Mouse (Mus musculus) CD4-positive, CD25-positive, alpha-beta regulatory T cell, adult 2 months (primary cell): ENCODE measurements around the gene Ppat.
"Not testable (repeated sequence)": the region's sequence is repeated elsewhere in the genome, so short reads cannot be mapped to it uniquely, and the experiment has no call there.

Source experiments
- DNase-seq: peaks from one replicate; pipeline ENCODE4 v3.0.0-alpha.2; 2012; ENCODE audit warnings: low read depth, low spot score

Gene Ppat

DNA sequence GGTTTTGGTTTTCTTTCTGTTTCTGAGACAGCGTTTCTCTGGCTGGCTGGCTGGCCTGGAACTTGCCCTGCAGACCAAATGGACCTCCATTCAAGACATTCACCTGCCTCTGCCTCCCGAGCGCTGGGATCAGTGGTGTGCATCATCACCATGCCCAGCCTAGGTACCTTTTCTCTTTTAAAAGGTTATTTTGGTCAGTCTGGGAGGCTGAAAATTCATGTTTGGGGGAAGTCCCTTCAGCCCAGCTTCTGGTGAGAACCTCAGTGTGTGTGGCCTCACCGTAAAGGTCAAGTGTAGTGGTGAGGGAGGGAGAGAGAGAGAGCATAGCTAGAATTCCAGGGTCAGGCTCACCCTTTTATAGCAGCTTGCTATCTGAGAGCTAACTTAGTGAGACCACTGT lies 3.6 kb downstream of the Ppat start:
- DNase-seq: no peak

DNA sequence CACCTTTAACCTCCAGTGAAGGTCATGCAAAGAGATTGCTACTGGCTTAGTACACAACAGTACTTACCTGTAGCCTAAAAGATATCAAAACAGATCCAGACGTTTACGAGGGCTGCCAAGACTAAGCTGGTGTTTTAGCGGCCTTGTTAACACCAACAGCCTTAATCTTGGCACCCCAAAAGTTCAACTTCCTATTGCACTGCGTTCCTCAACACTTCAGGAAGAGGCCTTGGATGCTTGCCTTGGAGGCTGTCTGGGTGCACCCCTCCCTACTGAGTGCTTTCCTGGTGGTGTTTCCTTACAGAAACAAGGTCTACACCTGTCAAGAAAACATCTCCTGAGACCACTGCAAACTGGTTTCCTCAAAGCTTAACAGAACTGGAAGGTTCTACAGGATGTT lies 4.2 kb downstream of the Ppat start:
- no peak for DNase-seq

DNA sequence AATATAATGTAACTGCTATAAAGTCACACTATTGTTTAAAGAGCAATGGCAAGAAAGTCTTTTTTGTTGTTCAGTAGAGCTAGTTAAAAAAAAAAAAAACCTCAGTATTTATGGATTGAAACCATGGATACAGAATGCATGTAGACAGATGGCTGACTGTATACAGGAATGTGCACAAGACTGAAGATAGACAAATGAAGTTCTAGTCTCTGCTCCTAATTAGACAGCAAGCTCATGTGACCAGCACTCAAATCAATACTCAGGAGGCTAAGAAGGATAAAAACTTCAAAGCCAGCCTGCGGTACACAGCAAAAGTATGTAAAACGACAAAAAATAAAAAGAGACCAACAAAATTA lies 5.7 kb downstream of the Ppat start:
- DNase-seq: no peak

DNA sequence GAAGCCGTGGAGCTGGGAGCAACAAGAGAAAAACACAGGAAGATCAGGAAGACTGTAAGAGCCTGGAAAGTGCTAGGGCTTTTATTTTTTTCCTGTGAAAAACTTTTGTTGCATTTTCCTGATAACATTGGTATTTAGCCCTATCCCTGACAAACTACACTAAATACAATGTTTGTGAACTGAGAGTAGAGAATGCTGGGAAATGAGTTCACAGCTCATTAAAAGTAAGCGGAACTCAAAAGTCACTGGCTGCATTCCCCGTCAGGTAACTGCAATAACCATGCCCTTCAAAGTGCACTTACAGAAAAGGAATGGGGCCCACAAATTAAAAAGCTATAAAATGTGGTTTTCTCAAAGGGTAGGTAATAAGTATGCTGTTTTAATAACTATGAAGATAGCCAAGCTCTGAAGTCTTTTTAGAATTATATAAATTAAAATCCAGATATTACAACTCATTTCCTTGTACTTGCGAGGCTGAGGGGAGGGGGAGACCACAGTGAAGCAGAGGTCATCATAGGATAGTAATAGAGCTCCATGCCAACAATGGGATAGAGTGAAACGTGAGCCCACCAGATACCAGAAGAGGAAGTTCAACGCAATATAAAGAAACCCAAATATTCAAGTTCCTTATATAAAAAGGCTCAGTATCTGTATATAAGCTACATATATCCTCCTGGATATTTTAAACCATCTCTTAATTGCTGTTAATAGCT lies 6.3 kb downstream of the Ppat start:
- DNase-seq: no peak

DNA sequence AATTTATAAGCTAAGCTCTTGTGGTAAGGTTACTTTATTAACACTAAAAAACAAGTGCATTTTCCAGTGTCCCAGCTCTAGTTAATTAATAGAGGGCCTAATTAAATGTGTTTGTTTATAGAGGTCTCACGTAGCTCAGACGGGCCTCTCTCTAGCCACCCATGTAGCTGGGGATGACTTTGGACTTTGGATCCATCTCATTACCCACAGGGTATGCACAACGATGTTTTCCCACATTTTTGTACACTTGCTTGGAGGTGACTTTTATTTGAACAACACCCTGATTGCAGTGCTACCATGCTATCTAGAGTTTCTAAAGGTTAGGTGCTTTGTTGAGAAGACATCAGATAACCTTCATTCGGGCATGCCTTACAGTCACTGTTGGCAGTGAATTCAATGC lies 8.9 kb downstream of the Ppat start:
- no peak for DNase-seq

DNA sequence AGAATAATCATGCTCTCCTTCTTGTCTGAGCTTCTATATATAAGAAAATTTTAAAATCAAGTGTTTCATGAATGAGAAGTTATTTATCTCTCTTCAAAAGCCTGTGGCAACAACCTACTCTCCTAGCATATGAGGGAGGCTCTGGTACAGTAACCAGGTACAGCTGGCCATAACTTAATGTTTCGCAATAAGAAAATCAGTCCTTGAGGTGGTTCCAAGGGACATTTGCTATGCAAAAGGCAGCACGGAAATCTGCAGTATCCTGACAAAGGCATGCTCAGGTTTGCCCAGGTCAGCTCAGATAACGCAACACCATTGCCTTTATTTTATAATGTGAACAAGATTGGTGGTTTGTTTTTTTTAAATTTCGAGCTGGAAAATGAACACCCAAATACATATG lies 9.4 kb downstream of the Ppat start:
- DNase-seq: no peak

DNA sequence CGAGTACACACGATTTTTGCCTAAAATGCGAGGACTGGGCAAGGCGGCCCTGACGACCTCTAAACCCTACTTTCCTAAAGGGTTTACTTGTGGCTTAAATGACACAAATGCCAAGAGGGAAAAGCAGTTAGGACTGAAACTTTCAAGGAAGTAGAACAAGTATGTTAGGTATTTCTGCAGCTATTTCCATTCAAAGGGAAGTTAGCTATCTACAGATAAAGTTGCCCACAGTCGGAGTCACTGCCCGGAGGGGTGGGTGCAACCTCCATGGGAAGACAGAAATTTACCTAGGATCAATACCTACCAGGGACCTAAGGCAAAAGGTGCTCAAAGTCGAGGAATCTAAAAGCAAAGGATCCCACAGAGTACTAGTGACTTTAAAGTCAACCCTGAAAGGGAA lies 11.7 kb downstream of the Ppat start:
- DNase-seq: no peak

DNA sequence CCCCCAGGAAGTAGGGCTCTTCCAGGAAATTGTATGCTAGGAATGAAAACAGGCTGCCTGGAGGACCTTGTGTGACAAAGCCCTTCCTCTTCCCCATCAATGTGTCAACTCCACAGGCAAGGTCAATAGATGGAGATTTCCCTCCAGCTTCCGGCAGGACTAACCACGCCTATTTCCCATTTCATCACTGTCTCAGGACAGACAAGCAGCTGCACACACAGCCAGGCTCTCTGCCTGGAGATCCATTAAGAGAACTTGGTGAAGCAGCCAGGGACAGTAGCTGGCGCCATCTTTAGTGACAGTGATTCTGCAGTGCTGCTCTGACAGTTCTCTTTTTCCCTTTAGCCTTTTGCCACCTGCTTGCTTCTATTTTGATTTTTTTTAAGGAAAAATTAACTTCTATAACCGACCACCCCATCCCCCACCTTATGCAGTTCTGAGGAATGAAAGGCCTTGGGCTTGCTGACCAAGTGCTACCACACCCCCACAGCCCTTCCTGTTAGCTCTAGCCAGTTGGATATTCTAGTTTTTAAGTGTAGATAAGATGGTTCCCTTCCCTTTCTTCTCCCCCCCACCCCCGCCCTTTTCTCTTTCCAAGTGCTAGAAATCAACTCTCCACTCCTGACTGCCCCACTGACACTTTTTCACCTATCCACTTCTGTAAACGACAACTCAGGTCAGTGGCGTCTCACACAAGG lies 22.0 kb downstream of the Ppat start:
- DNase-seq: no peak

DNA sequence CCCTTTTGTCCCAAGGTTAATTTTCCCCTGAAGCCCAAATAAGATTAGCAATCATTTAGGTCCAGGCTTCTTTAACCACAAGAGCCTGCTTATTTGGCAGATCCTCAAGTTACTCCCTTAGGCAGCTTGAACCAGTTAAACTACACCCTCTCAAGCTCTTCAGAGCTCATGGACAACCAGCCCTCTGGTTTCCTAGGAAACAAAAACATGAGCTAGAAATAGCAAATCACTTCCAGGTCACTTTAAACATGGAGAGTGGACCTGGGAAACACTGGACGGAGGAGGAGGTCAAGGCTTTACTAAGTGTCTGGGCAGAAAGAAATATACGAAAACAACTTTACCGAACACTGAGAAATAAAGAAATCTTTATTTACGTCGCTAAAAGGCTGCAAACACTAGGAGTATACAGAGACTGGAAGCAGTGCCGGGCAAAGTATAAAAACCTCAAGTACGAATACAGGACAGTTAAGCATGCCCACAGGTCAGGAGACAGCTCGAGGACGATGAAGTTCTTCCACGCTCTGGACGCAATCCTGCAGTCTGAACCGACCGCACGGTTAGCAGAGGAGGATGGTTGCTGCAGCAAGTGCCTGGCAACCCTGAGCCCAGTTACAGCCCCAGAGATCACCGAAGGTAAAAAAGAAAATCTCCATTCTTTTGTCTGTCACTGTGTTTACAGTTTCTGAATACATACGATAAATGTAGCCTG lies 23.1 kb downstream of the Ppat start:
- DNase-seq: no peak

DNA sequence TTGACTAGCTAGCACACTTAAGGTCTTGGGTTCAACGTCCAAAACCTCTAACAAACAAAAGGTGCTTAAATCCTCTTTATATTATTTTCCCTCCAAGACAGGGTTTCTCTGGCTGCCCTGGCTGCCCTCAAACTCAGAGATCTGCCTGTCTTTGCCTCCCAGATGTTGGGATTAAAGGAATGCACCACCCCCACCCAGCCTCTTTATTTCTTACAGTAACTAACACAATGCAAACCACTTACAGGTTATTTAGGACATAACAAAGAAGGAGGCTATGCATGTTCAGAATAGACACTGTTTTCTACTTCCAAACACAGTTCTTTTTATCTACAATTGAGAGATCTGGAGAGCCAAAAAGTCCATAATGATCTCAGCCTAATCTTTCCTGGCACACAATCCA lies 27.1 kb downstream of the Ppat start:
- no peak for DNase-seq

DNA sequence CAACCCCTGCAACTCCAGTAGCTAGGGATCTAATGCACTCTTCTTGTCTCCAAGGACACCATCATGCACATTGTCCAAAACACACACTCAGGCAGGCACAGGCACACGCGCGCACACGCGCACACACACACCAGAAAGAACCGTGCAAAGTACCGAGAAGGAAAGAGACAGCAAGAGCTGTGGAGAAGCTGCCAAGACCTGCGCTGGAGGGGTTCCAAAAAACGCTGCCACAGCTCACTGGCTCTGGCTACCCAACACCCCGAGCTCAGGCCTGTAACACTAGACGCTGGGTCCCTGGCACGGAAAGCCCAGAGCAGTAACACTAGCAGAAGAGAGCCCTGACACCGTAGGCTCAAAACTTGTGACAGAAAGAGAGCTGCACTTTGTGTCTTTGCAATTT lies 27.9 kb downstream of the Ppat start:
- no peak for DNase-seq

DNA sequence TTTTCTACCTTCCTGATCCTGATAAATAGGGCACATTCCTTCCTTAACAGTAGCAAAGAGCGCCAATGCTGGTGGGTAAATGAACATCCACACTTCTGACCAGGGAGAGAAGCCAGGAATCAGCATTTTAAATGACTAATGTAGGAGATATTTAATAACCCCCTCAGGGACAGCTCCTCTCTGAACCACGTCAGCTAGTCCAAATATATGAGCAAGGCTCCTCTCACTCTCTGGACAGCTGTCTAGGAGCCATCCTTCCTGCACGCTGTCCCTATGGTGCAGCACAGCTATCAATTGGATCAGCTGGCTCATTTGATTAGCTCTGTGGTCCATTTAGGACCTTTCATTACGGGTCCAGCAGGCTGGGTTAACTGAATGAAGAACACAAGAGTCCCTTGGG lies 28.5 kb downstream of the Ppat start:
- no peak for DNase-seq

DNA sequence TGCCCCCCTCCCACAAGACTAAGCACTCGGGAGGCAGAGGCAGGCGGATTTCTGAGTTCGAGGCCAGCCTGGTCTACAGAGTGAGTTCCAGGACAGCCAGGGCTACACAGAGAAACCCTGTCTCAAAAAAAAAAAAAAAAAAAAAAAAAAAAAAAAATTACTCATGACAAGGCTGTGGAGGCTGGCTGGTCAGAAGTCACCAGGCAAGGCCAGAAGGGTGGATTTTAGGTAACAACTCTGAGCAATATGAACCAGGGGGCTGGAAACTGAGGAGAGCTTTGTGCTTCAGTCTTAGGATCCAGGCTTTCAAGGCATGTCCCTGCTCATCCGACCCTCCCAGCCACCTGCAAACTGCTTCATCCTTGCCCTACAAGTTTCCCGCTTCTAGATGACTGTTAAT lies 38.9 kb downstream of the Ppat start:
- DNase-seq: not testable (repeated sequence)

DNA sequence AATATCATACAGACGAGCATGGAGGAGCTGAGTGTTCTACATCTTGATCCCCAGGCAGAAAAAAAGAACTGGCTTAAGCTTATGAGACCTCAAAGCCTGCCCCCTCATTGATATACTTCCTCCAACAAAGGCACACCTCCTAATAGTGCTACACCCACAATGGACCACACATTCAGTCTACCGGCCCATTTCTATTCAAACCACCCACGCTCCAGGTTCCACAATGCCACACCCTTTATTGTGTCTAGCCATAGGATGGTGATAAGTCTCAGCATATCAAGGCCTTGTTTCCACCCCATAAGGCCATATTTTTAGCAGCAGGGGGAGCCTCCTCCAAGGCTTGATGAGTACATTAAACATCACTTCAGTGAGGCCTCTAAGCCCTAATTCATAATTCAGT lies 40.6 kb downstream of the Ppat start:
- DNase-seq: no peak

DNA sequence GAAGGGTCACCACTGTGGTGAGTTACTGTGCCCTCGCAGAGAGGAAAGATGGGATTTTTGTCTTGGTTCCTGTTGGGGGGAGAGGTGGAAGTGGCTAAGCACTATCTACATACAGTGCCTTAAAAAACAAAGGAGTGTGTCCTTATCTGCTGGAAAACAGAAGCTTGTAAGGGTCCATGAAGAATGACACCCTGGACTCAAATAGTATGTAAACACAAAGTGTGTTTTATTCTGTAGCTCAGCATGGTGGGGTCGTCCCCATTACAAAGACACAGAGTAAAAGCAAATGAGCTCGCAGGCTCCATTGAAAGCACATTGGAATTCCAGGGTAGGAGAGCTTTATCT lies 45.3 kb downstream of the Ppat start:
- no peak for DNase-seq

DNA sequence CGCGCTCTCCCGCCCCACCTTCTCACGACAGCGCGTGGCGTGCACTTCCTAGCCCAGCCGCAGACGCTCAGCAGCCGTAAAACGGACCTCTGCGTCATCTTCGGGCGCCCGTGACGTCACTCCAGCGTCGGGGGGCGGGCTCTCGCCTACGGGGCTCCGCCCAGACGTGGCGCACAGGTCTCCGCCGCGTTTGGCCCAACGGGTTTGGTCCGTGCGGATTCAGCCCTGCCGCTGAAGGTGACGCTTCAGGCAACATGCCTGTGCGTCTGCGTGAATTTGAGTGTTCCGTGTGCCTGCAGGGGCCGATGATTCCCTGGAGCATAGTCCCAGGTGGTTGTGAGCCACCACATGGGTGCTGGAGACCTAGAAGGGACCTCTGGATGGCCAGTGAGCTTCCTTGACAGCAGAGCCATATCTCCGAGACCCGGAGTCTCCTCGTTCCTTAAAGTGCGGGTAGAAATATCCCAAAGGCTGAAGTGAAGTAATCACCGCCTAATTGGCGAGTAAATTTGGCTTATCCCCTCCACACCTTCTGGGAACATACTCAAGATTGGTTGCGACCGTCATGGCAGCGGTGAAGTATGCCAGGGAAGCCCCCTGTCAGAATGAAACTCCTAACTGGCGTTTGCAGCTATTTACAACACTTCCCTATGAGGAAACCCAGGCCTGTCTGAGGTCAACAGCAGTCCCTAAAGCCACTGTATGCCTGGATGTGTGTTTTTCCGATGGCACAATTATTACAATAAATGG lies 45.8 kb downstream of the Ppat start, which contains the start of gene Aasdh:
Gene Aasdh, minus strand, starts transcription at position 110 of the 750 bp plus-strand sequence.
- DNase-seq: peak; percentile 98

DNA sequence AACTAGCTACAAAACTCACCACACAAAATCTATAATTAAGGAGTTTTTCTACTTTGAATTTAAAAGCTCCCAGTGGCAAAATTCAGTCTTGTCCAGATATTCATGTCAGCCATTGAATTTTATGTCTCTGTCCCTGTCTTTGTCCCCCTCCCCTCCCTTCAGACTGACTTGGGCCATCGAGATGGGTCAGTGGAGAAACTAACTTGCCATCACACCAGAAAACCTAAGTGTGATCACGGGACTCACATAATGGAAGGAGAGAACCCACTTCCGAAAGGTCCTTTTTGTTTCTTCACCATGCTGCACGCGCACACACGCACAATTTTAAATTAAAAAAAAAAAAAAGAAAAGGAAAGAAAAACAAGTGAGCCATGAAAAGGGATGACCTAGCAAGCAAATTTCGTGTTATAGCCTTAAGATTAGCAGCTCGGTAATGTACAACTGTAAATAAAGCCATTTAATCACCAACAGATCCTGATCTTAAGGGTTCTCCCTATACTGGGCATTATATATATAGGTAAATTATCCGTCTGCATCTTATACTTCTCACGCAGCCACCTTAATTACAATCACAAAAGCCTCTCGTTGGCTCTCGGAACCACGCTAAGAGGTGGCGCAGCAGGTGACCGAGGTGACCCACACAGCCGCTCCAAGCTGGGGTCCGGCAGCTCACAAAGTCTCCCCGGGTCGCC lies 46.5 kb downstream of the Ppat start:
- DNase-seq: peak; percentile 33

DNA sequence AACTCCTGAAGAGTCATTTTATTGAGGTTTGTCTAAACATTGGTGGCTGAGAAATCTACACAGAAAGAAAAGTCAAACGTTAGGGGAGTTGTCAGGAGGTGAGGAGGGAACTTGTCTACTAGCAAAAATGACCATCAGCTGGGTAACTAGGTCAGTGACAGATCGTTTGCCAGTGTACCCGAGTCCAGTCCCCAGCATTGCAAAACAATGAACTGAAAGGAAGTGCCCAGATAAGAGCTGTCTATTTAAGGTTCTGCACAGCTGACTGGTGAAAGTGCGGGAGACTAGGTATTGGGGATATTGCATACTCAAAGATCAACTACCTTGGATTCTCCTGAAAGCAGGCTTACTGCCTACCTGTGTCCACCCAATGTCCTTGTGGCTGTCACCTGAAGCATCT lies 49.2 kb downstream of the Ppat start:
- no peak for DNase-seq

DNA sequence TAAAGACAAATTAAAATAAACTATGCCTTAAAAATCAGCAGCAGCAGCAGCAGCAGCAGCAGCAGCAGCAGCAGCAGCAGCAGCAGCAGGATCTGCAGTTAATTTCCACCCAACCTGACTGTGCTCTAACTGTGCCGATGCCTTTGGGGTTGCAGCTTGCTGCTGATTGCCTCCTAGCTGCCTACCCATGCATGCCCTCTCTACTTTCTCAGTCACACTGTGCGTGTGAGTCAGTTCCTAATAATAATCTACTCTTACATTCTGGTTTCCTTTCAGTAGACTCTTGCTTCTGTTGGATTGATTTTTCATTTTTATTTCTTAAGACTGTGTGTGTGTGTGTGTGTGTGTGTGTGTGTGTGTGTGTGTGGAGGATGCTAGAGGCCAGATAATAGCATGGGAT lies 58.3 kb downstream of the Ppat start:
- DNase-seq: no peak

DNA sequence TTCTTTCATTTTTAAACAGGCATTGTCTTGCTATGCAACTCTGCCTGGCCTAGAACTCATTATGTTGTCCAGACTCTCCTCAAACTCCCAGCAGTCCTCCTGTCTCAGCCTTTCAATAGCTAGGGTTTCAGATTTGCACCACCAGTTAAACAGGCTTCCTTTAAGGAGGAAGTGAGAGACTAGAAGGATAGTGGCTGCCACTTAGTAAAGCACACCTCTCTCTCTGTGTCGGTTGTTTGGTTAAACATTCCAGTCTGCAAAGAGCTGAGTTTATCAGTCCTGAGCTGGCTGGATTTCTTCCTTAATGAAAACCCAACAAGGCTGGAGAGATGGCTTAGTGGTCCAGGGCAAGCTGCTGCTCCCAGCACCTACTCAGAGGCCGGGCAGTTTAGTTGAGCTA lies 58.8 kb downstream of the Ppat start:
- no peak for DNase-seq

DNA sequence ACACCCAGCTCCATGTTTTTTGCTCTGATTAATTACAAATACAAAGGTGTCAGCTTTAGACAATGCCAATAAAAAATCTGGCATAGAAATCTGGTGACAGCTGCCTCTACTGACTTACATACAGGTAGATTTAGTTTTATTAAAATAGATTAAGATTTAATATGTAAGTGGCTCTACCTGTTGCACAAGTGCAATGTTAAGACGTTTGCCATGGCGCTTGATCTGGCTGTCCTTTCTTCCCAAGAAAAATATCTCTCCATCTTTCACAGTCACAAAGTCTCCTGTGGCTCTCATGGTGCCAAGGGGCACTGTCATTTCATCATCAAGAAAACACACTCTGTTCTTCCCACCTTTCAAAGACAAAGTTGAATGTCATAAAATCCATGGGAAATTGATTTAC lies 64.4 kb downstream of the Ppat start:
- no peak for DNase-seq

DNA sequence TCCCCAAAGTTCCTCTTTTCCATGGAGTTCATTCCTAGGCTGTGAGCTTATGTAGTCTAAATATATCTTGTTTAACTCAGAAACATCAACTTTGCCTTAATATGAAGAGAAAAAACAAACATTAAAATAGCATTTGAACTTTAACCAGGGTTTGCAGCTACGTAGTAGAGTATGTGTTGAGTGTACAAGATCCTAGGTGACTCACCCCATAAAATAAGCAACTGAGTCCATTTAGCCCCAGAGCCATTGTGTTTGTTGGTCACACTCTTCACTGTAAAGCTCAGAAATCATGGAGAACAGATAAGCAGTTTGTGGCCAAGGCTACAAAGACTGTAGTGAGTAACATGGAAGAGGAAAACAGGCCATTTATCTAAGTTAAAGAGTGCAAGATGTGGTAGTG lies 67.3 kb downstream of the Ppat start:
- DNase-seq: no peak
